Mouse (Mus musculus) mouse embryonic stem cell (cell line): ENCODE data around the gene F13b.

Experiments
- in situ Hi-C, 2 experiments: fragments of 300-500 bp; cut with MboI; formaldehyde crosslinking; loops; 1 replicate in 1 of 2; 3 replicates in 1 of 2; pipeline ENCODE4 v1.14.3; 2019 to 2020; ENCODE audit warnings: low sequenced_read_pairs in 2 of 2, low pct_unique_long_range_greater_than_20kb in 1 of 2, mixed read lengths in 1 of 2; ENCODE audit not compliant: unreplicated experiment in 1 of 2

Gene F13b

GRCm38 (mm10) chr1:139501258-139501752, at the start of gene F13b:
Gene F13b (plus strand): TSS chr1:139501702.
- in situ Hi-C loops, result no loop called here

DNA sequence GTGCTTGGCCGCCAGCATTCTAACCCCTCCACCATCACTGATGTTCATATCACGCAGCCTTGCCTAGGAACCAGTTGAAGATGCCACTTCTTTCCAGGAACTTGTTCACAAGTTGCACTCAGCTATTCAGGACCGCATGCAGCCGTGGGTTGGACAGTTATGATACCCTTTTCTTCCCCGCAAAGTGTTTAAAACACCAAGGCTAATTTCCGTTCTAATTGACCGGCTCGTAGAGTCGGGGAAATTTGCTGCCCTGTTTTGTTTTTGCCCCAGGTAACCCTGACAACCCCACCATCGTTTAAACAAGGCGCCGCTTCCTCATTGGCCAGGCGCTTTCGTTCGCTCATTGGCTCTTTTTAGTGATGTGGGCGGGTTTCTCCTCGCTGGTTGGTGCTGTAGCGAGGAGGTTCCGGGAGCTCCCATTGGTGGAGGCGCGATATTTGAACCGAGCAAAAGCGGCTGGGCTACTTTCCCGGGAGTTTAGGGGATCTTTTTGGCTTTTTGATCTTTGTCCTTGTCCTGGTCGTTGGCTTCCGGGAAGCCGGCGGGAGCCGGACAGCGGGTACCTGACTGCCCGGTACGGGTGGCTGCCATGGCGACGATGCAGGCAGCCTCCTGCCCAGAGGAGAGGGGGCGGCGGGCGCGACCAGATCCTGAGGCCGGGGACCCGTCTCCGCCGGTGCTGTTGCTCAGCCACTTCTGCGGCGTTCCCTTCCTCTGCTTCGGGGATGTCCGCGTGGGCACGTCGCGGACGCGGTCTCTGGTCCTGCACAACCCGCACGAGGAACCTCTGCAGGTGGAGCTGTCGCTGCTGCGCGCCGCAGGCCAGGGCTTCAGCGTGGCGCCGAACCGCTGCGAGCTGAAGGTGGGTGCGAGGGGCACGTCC, 46.9 kb upstream of the F13b start, which contains the start of gene Aspm:
TSS of gene Aspm (plus strand) at position 433 of the 886 bp plus-strand sequence.
- in situ Hi-C loops, result no loop called here

- in situ Hi-C loops, result no loop called here
Measured at GRCm38 (mm10) chr1:139455226-139455869, 46.2 kb upstream of the F13b start.

GRCm38 (mm10) chr1:139460807-139461206, 40.7 kb upstream of the F13b start:
- in situ Hi-C loops, result no loop called here

- in situ Hi-C loops, result no loop called here
Measured at GRCm38 (mm10) chr1:139465936-139466335, 35.6 kb upstream of the F13b start.

DNA sequence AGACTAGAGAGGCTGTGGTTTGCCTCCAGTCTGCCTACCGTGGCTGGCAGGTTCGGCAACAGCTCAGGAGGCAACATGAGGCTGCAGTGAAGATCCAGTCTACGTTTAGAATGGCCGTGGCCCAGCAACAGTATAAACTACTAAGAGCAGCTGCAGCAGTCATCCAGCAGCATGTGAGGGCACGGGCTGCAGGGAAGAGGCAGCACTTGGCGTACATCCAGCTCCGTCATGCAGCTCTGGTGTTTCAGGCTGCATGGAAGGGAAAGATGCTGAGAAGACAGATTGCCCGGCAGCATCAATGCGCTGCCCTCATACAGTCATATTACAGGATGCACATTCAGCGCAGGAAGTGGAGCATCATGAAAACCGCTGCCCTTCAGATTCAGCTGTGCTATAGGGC, 22.6 kb upstream of the F13b start:
- in situ Hi-C loops, result no loop called here

DNA sequence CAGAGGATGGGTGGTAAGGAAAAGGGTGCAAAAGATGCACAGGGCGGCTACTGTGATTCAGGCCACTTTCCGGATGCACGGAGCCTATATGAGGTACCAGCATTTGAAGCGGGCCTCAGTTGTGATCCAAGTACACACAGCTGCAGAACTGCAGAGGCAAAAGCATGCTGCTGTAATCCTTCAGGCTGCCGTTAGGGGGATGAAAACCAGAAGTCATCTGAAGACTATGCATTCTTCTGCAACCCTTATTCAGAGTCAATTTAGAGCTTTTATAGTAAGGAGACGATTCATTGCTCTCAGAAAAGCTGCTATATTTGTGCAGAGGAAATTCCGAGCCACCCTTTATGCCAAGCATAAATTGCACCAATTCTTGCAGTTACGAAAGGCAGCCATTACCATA, 21.3 kb upstream of the F13b start:
- in situ Hi-C loops, result no loop called here

GRCm38 (mm10) chr1:139481146-139481545, 20.4 kb upstream of the F13b start:
- in situ Hi-C loops, result no loop called here

DNA sequence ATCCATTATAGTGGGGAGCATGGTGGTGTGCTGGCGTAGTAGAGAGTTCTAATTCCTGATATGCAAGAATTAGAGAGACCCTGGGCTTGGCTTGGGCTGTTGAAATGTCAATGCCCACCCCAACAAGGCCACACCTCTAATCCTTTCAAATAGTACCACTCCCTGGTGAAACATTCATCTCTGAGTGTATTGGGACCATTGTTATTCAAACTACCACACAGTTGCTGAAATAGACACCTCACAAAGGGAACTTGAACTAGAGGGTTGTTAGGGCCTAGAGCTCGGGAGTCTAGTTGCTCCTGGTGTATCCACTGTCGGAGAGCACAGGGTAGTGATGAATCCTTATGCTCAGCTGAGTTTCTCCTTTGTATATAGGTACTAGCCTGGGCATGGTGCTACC, 6.9 kb upstream of the F13b start:
- in situ Hi-C loops, result no loop called here

DNA sequence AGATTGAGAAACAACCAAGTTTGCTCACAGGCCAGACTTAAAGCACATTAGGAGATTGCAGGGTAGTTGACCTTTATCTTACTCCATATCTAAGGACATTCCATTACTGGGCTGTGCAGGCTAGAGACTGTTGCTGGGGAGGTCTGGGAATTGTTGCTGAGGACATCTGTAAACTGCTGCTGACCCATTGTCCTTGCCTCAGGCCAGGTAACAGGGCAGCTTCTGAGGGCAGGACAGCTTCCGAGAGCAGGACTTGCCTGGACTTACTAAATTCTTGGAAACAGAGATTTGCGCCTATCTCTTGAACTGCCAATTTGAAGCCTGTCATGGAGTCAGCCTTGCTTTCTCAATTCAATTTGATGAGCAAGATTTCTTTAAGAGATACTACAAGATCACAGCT, 6.1 kb upstream of the F13b start:
- in situ Hi-C loops, result no loop called here

GRCm38 (mm10) chr1:139496212-139496611, 5.3 kb upstream of the F13b start:
- in situ Hi-C loops, result no loop called here

- in situ Hi-C loops, result no loop called here
Measured at GRCm38 (mm10) chr1:139499751-139500150, 1.8 kb upstream of the F13b start.

DNA sequence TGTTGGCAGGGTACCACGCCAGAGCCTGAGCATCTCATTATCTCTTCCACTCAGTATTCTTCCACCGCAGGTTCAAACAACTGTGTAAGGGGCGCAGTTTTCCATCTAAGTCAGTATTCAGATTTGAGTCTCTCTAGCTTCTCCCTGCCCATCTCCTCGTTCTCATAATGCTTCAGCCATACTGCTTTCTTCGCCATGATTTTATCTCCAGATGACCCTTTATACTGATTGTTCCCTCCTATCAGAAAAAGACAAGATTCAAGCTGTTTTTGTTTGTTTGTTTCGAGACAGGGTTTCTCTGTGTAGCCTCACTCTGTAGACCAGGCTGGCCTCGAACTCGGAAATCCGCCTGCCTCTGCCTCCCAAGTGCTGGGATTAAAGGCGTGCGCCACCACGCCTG, 13.1 kb downstream of the F13b start:
- in situ Hi-C loops, result no loop called here

DNA sequence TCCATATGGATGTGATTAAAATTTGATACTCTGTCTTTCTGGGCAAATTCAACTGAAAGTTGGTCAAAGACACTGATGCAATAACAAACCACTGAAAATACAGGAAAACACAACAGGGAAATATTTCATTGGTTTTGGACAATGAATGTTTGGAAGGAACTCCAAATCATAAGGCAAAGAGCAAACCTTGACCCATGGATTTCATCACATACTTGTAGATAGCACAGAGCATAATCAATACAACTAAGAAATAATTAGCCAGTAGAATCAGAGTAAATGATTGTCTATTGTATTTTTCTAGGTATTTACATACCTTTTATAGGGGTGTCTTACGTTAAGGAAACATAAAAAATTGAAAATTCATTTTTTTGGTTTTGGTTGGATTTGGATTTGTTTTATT, 47.0 kb downstream of the F13b start:
- in situ Hi-C loops, result no loop called here

DNA sequence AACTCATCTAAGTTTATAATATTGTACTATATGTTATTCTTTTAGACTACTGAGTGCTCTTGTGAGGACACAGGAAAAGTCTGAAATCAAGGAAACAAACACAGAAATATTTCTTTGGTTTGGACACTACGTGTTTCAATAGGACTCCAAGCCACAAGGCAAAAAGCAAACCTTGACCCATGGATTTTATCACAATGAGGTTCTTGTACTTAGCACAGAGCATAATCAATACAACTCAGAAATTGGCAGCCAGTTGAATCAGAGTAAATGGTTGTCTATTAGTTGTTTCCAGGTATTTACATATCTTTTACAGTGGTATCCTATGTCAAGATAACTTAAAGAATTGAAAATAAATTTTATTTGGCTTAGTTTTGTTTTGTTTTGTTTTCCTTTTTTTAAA, 49.8 kb downstream of the F13b start:
- in situ Hi-C loops, result no loop called here

GRCm38 (mm10) chr1:139560024-139560423, 58.5 kb downstream of the F13b start, which contains the start of gene Cfhr1:
Gene Cfhr1 (minus strand): TSS chr1:139560272.
- in situ Hi-C loops, result no loop called here
